Mouse (Mus musculus) adrenal gland, postnatal 25 days (tissue): Measurements from ENCODE around the gene Nme2. TPM values are rescaled to one million over a fixed set of nuclear protein-coding genes. Genes with fewer than 3 reads are reported as not detected.
"Not testable (repeated sequence)": the region's sequence is repeated elsewhere in the genome, so short reads cannot be mapped to it uniquely, and the experiment has no call there.

Experiments
- DNase-seq: peaks from one replicate; pipeline ENCODE4 v3.0.0; 2021; ENCODE audit warnings: mixed read lengths
- total RNA-seq: library from RNA; stranded (reverse); gene quantifications from 2 replicates; pipeline ENCODE4 v1.2.3, GENCODE M21; 2021

Nme2 gene
- total RNA-seq, 1 experiment from 2014 or later: 487 TPM

- no peak for DNase-seq
Measured at GRCm38 (mm10) chr11:93967381-93967780, 11.3 kb upstream of the Nme2 start.

- DNase-seq: no peak
Measured at GRCm38 (mm10) chr11:93965391-93965790, 9.3 kb upstream of the Nme2 start.

GRCm38 (mm10) chr11:93963013-93963412, 7.0 kb upstream of the Nme2 start:
- DNase-seq: no peak

- DNase-seq: no peak
Measured at GRCm38 (mm10) chr11:93961482-93961881, 5.4 kb upstream of the Nme2 start.

GRCm38 (mm10) chr11:93957746-93958145, 1.7 kb upstream of the Nme2 start:
- no peak for DNase-seq

- no peak for DNase-seq
Measured at GRCm38 (mm10) chr11:93957031-93957555, 1.0 kb upstream of the Nme2 start.

- DNase-seq: peak; percentile 95
Measured at GRCm38 (mm10) chr11:93955256-93956150, 556 bp downstream of the Nme2 start.

- DNase-seq: no peak
Measured at GRCm38 (mm10) chr11:93954738-93955255, 1.3 kb downstream of the Nme2 start.

- no peak for DNase-seq
Measured at GRCm38 (mm10) chr11:93952376-93952775, 3.7 kb downstream of the Nme2 start.

- no peak for DNase-seq
Measured at GRCm38 (mm10) chr11:93950045-93950444, 6.0 kb downstream of the Nme2 start.

- DNase-seq: no peak
Measured at GRCm38 (mm10) chr11:93948887-93949567, 7.0 kb downstream of the Nme2 start.

GRCm38 (mm10) chr11:93944986-93945385, 11.1 kb downstream of the Nme2 start:
- DNase-seq: no peak

GRCm38 (mm10) chr11:93940906-93941305, 15.2 kb downstream of the Nme2 start:
- no peak for DNase-seq

GRCm38 (mm10) chr11:93929106-93929505, 27.0 kb downstream of the Nme2 start:
- DNase-seq: no peak

- DNase-seq: not testable (repeated sequence)
Measured at GRCm38 (mm10) chr11:93915019-93915418, 41.0 kb downstream of the Nme2 start.

GRCm38 (mm10) chr11:93911603-93912002, 44.5 kb downstream of the Nme2 start:
- no peak for DNase-seq

GRCm38 (mm10) chr11:93908829-93909228, 47.2 kb downstream of the Nme2 start:
- DNase-seq: no peak

- no peak for DNase-seq
Measured at GRCm38 (mm10) chr11:93907839-93908238, 48.2 kb downstream of the Nme2 start.

- DNase-seq: no peak
Measured at GRCm38 (mm10) chr11:93906834-93907233, 49.2 kb downstream of the Nme2 start.
